Mouse (Mus musculus) E14TG2a.4 (cell line): ENCODE measurements around the gene Fth1.

ENCODE experiments used
- CTCF ChIP-seq: conservative IDR thresholded peaks from 2 replicates; pipeline ENCODE4 v1.5.1; 2014; ENCODE audit warnings: low read length
- NANOG ChIP-seq: IDR thresholded peaks from 2 replicates; pipeline ENCODE4 v1.6.1; 2014; ENCODE audit warnings: borderline replicate concordance, low read length, mixed read lengths
- POU5F1 ChIP-seq: IDR thresholded peaks from 2 replicates; pipeline ENCODE4 v1.6.1; 2014; ENCODE audit warnings: low read length, borderline replicate concordance

GRCm38 (mm10) chr19:10013913-10014312 lies 33.5 kb downstream of the Fth1 start:
- TF ChIP-seq CTCF, result no peak
- TF ChIP-seq POU5F1, result no peak
- no peak for TF ChIP-seq NANOG
